Mouse (Mus musculus): Measurements from ENCODE around the gene Upk3bl.
A peak's percentile ranks its signal among the peaks of the same experiment; 100 is the strongest.
"Not testable (repeated sequence)": the region's sequence is repeated elsewhere in the genome, so short reads cannot be mapped to it uniquely, and the experiment has no call there.

Gene Upk3bl

GRCm38 (mm10) chr5:136088821-136089575 lies 34.7 kb downstream of the Upk3bl start:
- no peak for DNase-seq

GRCm38 (mm10) chr5:136091927-136092326 lies 37.6 kb downstream of the Upk3bl start:
- DNase-seq, result peak; percentile 67

- no peak for DNase-seq
These were observed 40.1 kb downstream of the Upk3bl start for GRCm38 (mm10) chr5:136094249-136095010.

GRCm38 (mm10) chr5:136095089-136095488 lies 40.8 kb downstream of the Upk3bl start:
- no peak for DNase-seq

GRCm38 (mm10) chr5:136098536-136098935 lies 44.2 kb downstream of the Upk3bl start:
- no peak for DNase-seq

GRCm38 (mm10) chr5:136102099-136102820 lies 48.0 kb downstream of the Upk3bl start:
- peak; percentile 78 for DNase-seq

GRCm38 (mm10) chr5:136104511-136104910 lies 50.2 kb downstream of the Upk3bl start:
- DNase-seq, result peak; percentile 32

GRCm38 (mm10) chr5:136108486-136108885 lies 54.2 kb downstream of the Upk3bl start:
- no peak for DNase-seq

GRCm38 (mm10) chr5:136109042-136109441 lies 54.8 kb downstream of the Upk3bl start:
- DNase-seq, result no peak

GRCm38 (mm10) chr5:136113546-136113945 lies 59.3 kb downstream of the Upk3bl start:
- DNase-seq, result not testable (repeated sequence)
